Mouse (Mus musculus) thymus, postnatal 14 days (tissue): ENCODE measurements around the gene Foxc2.

Source experiments
- DNase-seq: peaks from one replicate; pipeline ENCODE4 v3.0.0; 2021

Foxc2 gene

DNA sequence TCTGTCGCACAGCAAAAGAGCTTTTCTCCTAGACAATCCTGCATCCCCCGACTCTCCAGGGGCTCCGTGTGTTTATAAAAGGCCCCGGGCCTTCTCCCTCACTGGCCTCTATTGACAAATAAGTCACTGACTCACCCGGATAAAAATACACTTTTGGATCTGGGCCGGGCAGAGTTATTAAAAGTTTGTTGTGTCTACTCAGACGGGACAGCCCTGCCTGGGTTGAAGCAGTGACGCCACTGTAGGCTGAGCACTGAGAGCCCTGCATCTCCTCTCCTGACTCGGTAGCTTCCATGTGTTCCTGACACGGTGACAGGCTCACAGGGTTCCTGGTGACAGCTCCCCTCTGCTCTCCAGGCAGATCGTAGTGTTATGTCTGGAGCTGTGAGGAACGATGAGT lies 36.4 kb downstream of the Foxc2 start:
- DNase-seq, result no peak

DNA sequence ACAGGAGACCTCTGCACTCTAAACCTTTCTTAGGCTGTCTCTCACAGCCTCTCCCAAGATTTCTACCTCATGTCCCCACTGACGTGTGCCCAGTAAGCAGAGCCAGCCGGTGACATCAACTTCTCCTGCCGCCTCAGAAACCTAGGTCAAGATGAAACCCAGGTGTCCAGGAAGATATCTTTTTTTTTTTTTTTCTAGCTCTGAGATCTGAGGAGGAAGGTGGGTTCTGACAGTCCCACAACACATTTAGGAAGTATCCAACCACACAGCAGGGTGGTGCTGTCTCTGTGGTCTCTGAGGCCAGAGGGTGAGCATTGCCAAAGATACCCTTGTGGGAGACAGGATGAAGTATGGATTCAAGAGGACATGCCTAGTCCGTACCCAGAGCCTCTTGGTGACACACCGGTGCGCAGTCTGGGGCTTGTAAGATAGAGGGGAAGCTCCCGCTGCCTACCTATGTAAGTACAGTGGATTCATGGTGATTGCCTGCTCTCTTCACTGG lies 41.1 kb downstream of the Foxc2 start:
- no peak for DNase-seq

GRCm38 (mm10) chr8:121158812-121159211 lies 42.8 kb downstream of the Foxc2 start:
- DNase-seq, result no peak

GRCm38 (mm10) chr8:121161437-121161836 lies 45.5 kb downstream of the Foxc2 start:
- DNase-seq, result no peak

DNA sequence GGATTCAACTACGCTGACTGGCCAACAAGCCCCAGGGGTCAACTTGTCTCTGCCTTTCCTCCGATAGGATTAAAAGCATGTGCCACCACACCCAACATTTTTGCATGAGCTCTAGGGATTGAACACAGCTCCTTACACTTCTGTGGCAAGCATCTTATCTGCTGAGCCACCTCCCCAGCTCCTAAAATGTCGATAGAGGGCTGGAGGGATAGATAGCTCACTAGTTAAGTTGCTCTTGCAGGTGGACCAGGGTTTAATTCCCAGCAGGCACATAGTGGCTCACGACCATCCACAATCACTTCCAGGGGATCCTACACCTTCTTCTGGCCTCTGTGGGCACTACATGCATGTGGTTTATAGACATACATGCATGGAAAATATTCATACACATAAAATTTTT lies 46.4 kb downstream of the Foxc2 start:
- DNase-seq, result no peak

DNA sequence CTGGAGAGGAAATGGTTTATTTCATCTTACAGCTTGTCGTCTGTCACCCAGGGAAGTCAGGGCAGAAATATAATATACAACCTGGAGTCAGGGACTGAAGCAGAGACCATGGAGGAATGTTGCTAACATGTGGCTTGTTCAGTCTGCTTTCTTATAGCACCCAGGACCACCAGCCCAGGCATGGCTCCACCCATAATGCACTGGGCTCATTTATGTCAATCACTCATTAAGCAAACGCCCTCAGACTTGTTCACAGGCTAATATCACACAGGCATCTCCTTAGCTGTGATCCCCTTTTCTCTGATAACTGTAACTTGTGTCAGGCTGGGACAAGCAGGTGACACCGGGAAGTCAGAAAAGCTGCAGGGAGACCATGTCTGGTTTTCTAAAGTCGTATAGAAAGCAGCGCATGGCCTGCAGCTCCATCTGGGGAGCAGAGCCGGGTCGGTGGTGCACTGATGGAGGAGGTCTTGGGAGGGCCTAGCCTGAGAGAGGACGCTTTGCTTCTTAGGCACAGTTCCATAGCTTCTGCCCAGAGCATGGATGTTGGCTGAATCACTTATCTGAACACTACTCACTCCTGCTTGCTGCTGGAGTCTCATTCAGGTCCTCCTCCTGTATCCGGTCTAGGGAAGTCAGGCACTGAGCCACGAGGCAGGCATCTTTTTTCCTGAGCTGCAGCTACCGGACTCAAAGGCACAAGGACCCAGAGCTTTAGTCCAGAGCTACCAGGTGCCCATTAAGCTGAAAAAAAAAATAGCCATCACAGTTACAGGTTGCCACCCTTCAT lies 47.1 kb downstream of the Foxc2 start:
- no peak for DNase-seq

GRCm38 (mm10) chr8:121164017-121164469 lies 48.1 kb downstream of the Foxc2 start:
- DNase-seq, result no peak

DNA sequence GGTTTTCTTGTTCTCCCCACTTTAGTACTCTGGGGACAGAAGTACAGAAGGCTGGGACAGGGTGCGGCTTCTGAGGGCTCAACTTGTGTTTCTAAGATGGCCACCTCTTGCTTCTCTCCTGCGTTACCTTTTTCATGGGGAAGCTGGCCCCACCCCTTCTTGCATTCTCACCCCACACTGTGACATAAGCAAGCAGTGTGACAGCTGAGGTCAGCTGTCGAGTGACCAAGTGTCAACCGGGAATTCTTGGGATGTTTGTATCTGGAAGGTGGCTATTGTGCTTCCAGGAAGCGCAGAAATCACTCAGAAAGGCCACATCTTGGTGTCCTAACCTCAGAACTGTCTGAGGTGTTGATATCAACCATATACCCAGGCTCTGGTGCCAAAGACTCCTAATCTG lies 52.1 kb downstream of the Foxc2 start:
- no peak for DNase-seq
